Mouse (Mus musculus) inflammation-experienced regulatory T-cells (primary cell): ENCODE results near the gene Sfn. TPM values are rescaled to one million over a fixed set of nuclear protein-coding genes. Genes with fewer than 3 reads are reported as not detected.

Experiments used
- polyA plus RNA-seq, 2 experiments: library from polyadenylated mRNA; unstranded; fragments of 100-300 nt; shearing (Covaris generic); gene quantifications; one replicate each; pipeline ENCODE4 v1.2.1; 2017

Sfn gene
- polyA plus RNA-seq: 10 to 100 TPM; 14.9 to 17.3 TPM

GRCm38 (mm10) chr4:133601721-133602218 lies at the start of gene Sfn:
TSS of gene Sfn (minus strand) at chr4:133602168.

GRCm38 (mm10) chr4:133649989-133650699 lies 48.2 kb upstream of the Sfn start, which contains the start of gene Zdhhc18:
TSS of gene Zdhhc18 (minus strand) at chr4:133650154.

GRCm38 (mm10) chr4:133584059-133584951 lies 17.7 kb downstream of the Sfn start, which contains the start of gene Gpn2:
TSS of gene Gpn2 (plus strand) at chr4:133584362.

GRCm38 (mm10) chr4:133574070-133574842 lies 27.7 kb downstream of the Sfn start, which contains the start of gene Gpatch3:
TSS of gene Gpatch3 (plus strand) at chr4:133574745.

GRCm38 (mm10) chr4:133552768-133553447 lies 49.1 kb downstream of the Sfn start, which contains the start of gene Nr0b2:
TSS of gene Nr0b2 (plus strand) at chr4:133553376.

Other genes with a start within 250 kb of the Sfn start
- gene Wdtc1, start 248.7 kb downstream of the Sfn start, polyA plus RNA-seq: 1 to 10 TPM; 4.8 to 7.6 TPM
- 10 to 100 TPM; 25.3 to 31.0 TPM for gene Slc9a1, start 232.5 kb downstream of the Sfn start, polyA plus RNA-seq
- gene Tent5b, start 122.0 kb downstream of the Sfn start, polyA plus RNA-seq: under 1 TPM in 1 of 2 experiments, not detected in 1; 0.13 TPM
- gene Trnp1, start 103.6 kb downstream of the Sfn start, polyA plus RNA-seq: under 1 TPM; 0.24 to 0.99 TPM
- 1 to 10 TPM in 1 of 2 experiments, under 1 TPM in 1; 0.87 to 2.0 TPM for gene Kdf1, start 83.2 kb downstream of the Sfn start, polyA plus RNA-seq
- gene Nudc, start 56.2 kb downstream of the Sfn start, polyA plus RNA-seq: 100 to 1,000 TPM; 131 to 139 TPM
- 1 to 10 TPM in 1 of 2 experiments, under 1 TPM in 1; 0.23 to 2.3 TPM for gene Nr0b2, start 48.8 kb downstream of the Sfn start, polyA plus RNA-seq
- 10 to 100 TPM in 1 of 2 experiments, 1 to 10 TPM in 1; 6.5 to 15.5 TPM for gene Gpatch3, start 27.4 kb downstream of the Sfn start, polyA plus RNA-seq
- gene Gpn2, start 17.8 kb downstream of the Sfn start, polyA plus RNA-seq: 10 to 100 TPM; 12.7 to 17.2 TPM
- gene Zdhhc18, start 48.0 kb upstream of the Sfn start, polyA plus RNA-seq: 100 to 1,000 TPM; 218 to 257 TPM
- gene Pigv, start 70.5 kb upstream of the Sfn start, polyA plus RNA-seq: 10 to 100 TPM; 25.6 to 26.0 TPM
- gene Arid1a, start 154.6 kb upstream of the Sfn start, polyA plus RNA-seq: 10 to 100 TPM; 45.5 to 47.1 TPM